Mouse (Mus musculus) CH12.LX (cell line): ENCODE measurements around the gene Pigk. TPM values are rescaled to one million over a fixed set of nuclear protein-coding genes. Genes with fewer than 3 reads are reported as not detected.

Source experiments
- DNase-seq: peaks from one replicate; pipeline ENCODE4 v3.0.0-alpha.2; 2013; ENCODE audit errors: extremely low read depth
- H3K27ac ChIP-seq: 2 replicates; pipeline ENCODE4 v1.5.1; 2012; ENCODE audit warnings: low read depth, mild to moderate bottlenecking, control low read depth, moderate library complexity; ENCODE audit not compliant: insufficient read depth
- H3K27me3 ChIP-seq: replicated peaks from 2 replicates; pipeline ENCODE3; 2012; ENCODE audit warnings: inconsistent platforms
- H3K36me3 ChIP-seq, 2 experiments: replicated peaks in 1 of 2; 2 replicates each; pipeline versions ENCODE3 to v1.6.1; 2012; ENCODE audit warnings: inconsistent platforms in 1 of 2, low read length in 1 of 2, mild to moderate bottlenecking in 1 of 2, mixed read lengths in 1 of 2, moderate library complexity in 1 of 2; ENCODE audit not compliant: control insufficient read depth in 1 of 2, insufficient read depth in 1 of 2
- H3K4me1 ChIP-seq, 2 experiments: 2 replicates each; pipeline ENCODE4 v1.6.1; 2012; ENCODE audit warnings: inconsistent platforms in 1 of 2, moderate library complexity in 1 of 2; ENCODE audit not compliant: insufficient read depth in 2 of 2, control insufficient read depth in 1 of 2
- H3K4me2 ChIP-seq: 2 replicates; pipeline ENCODE4 v1.6.1; 2012; ENCODE audit warnings: low read depth, mild to moderate bottlenecking, control low read depth; ENCODE audit not compliant: poor library complexity, insufficient read depth, severe bottlenecking
- H3K4me3 ChIP-seq, 3 experiments: fragments of 150-350 bp in 1 of 3; sonication (generic) in 1 of 3; replicated peaks in 1 of 3; 2 replicates each; pipeline versions ENCODE3 to v1.5.1; 2011 to 2012; ENCODE audit warnings: low read depth in 2 of 3, low read length in 2 of 3, mild to moderate bottlenecking in 2 of 3, moderate library complexity in 2 of 3, control low read depth in 1 of 3, improper control_type of control experiment in 1 of 3, inconsistent platforms in 1 of 3, mixed read lengths in 1 of 3; ENCODE audit not compliant: poor library complexity in 1 of 3
- H3K79me2 ChIP-seq: replicated peaks from 2 replicates; pipeline ENCODE4 v1.6.1; 2012; ENCODE audit warnings: mild to moderate bottlenecking, moderate library complexity; ENCODE audit not compliant: control insufficient read depth, poor library complexity, insufficient read depth, severe bottlenecking; ENCODE audit errors: extremely low read depth
- H3K9ac ChIP-seq: 2 replicates; pipeline ENCODE4 v1.6.1; 2012; ENCODE audit warnings: low read depth, mild to moderate bottlenecking, control low read depth, moderate library complexity; ENCODE audit not compliant: insufficient read depth
- H3K9me3 ChIP-seq: replicated peaks from 2 replicates; pipeline ENCODE3; 2012; ENCODE audit warnings: low read length, inconsistent platforms, mixed read lengths
- CTCF ChIP-seq, 2 experiments: IDR thresholded peaks in 1 of 2; conservative IDR thresholded peaks in 1 of 2; 2 replicates each; pipeline ENCODE4 v1.5.1; 2011 to 2012; ENCODE audit warnings: low read depth in 2 of 2, low read length in 2 of 2, improper control_type of control experiment in 1 of 2, inconsistent platforms in 1 of 2, mild to moderate bottlenecking in 1 of 2, moderate library complexity in 1 of 2
- HCFC1 ChIP-seq: IDR thresholded peaks from 2 replicates; pipeline ENCODE4 v1.6.1; 2012; ENCODE audit warnings: low read depth, mild to moderate bottlenecking, inconsistent platforms, low read length, improper control_type of control experiment
- MEF2A ChIP-seq: IDR thresholded peaks from 2 replicates; pipeline ENCODE4 v1.6.1; 2014; ENCODE audit warnings: low read depth, mild to moderate bottlenecking, inconsistent platforms, low read length, improper control_type of control experiment, borderline replicate concordance
- POLR2AphosphoS2 ChIP-seq: IDR thresholded peaks from 2 replicates; pipeline ENCODE4 v1.6.1; 2011; ENCODE audit warnings: low read depth, low read length, improper control_type of control experiment
- RCOR1 ChIP-seq: conservative IDR thresholded peaks from 2 replicates; pipeline ENCODE4 v1.6.1; 2012; ENCODE audit warnings: low read depth, mild to moderate bottlenecking, inconsistent platforms, low read length, improper control_type of control experiment
- SIN3A ChIP-seq: IDR thresholded peaks from 2 replicates; pipeline ENCODE4 v1.6.1; 2012; ENCODE audit warnings: low read length, improper control_type of control experiment, inconsistent platforms
- ZC3H11A ChIP-seq: IDR thresholded peaks from 2 replicates; pipeline ENCODE4 v1.6.1; 2012; ENCODE audit warnings: low read depth, mild to moderate bottlenecking, inconsistent platforms, low read length, improper control_type of control experiment
- ZKSCAN1 ChIP-seq: IDR thresholded peaks from 2 replicates; pipeline ENCODE4 v1.6.1; 2012; ENCODE audit warnings: low read depth, inconsistent platforms, low read length, improper control_type of control experiment, borderline replicate concordance
- ZMIZ1 ChIP-seq: IDR thresholded peaks from 2 replicates; pipeline ENCODE4 v1.6.1; 2012; ENCODE audit warnings: low read depth, mild to moderate bottlenecking, inconsistent platforms, low read length, improper control_type of control experiment
- dilution Hi-C: fragments of 300-500 bp; cut with MboI; formaldehyde crosslinking; loops from 2 replicates; pipeline ENCODE4 v1.14.3; 2020; ENCODE audit warnings: low sequenced_read_pairs; ENCODE audit not compliant: extremely low pct_unique_long_range_greater_than_20kb, extremely low pct_ligation_motif_present
- in situ Hi-C: fragments of 300-500 bp; cut with MboI; formaldehyde crosslinking; loops from 3 replicates; pipeline ENCODE4 v1.14.3; 2019; ENCODE audit warnings: low sequenced_read_pairs, low pct_ligation_motif_present, low pct_unique_long_range_greater_than_20kb, mixed read lengths
- polyA plus RNA-seq: library from polyadenylated mRNA; unstranded; fragments of >175 nt; gene quantifications from 2 replicates; pipeline ENCODE4 v1.2.1, GENCODE M21; 2012; ENCODE audit warnings: low read depth; ENCODE audit not compliant: insufficient read length
- total RNA-seq, 2 experiments: library from RNA; depleted of rRNA; stranded (reverse); fragments of 300-350 nt in 1 of 2; fragments of >200 nt in 1 of 2; gene quantifications; 2 replicates each; pipeline ENCODE4 v1.2.3; 2012 to 2014

The Pigk gene
- total and polyA plus RNA-seq, 3 experiments = 56.4 to 79.3 (median 67.5) TPM

DNA sequence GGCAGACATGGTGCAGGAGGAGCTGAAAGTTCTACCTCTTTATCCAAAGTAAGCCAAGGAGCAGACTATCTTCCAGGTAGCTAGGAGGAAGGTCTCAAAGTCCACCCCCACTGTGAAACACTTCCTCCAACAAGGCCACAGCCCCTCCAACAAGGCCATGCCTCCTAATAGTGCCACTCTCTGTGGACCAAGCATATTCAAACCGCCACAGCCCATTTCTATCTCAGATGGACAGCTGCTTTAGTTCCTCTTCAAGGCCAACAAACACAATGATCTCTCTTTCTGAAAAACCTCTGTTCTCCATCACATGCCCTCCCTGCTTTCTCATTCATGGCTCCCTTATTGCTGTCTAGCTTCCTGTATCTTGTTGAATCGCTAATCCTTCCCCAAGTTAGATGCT, 218.6 kb downstream of the Pigk start:
- peaks cover 0 to 3% of the 10 kb centered on the region in 2 experiments for H3K36me3 ChIP-seq
- in situ Hi-C loops = no loop called here
- DNase-seq = no peak
- TF ChIP-seq ZC3H11A = no peak
- no peak for TF ChIP-seq RCOR1
- no peak overlapping the region for H3K4me3 ChIP-seq
- dilution Hi-C loops = no loop called here
- no peak overlapping the region for H3K9ac ChIP-seq
- no peaks in the 10 kb centered on the region for H3K9me3 ChIP-seq
- H3K79me2 ChIP-seq = no peaks in the 10 kb centered on the region
- no peak overlapping the region for H3K4me2 ChIP-seq
- no peaks in the 10 kb centered on the region for H3K27me3 ChIP-seq
- peaks cover 18 to 48% of the 10 kb centered on the region in 2 experiments for H3K4me1 ChIP-seq
- H3K27ac ChIP-seq = no peak overlapping the region

DNA sequence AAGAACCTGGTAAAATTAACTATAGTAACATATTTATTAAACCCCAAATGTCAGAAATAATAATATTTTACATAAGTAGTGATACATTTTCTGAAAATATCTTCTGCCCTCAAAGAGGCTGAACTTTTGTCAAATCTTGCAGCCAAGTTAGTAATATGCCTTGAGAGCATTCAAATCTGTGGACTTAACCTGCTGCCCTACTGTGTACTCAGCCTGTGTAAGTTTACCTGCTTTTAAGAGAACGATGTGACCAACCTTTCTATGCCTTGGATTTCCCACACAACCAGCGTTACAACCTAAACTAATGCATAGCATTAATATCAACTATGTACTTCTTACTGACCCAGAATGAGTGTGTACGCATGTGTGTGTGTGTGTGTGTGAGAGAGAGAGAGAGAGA, 219.8 kb downstream of the Pigk start:
- Histone ChIP-seq H3K27me3 (no peaks in the 10 kb centered on the region), H3K27ac (no peak overlapping the region), H3K4me3 (no peak overlapping the region), H3K36me3 (peaks cover 0 to 3% of the 10 kb centered on the region in 2 experiments), H3K9me3 (no peaks in the 10 kb centered on the region), H3K79me2 (no peaks in the 10 kb centered on the region), H3K4me1 (peaks cover 16 to 36% of the 10 kb centered on the region in 2 experiments), H3K9ac (no peak overlapping the region), H3K4me2 (no peak overlapping the region)
- dilution Hi-C loops (no loop called here), in situ Hi-C loops (no loop called here)
- no peak for DNase-seq
- TF ChIP-seq MEF2A (no peak), HCFC1 (no peak), POLR2AphosphoS2 (no peak), ZMIZ1 (no peak), ZKSCAN1 (peak; percentile 61; the same call in 1 of the 2 replicates)

DNA sequence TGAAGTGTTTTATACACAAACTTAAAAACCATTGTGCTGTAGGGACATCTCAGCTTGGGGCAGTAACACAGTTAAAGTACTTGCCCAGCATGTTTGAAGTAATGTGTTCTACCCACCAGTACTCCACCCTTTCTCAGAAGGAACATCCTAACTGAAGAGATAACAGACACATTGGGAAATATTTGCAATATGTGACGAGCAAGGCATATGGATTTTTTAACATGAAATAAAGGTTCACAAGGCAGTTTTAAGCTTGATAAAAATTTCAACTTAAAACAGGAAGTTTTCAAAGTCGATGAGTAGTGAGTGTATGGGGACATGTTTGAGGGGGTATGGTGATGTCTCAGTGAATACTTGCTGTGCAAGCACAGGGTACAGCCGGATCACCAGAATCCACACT, 222.4 kb downstream of the Pigk start:
- in situ Hi-C loops (no loop called here), dilution Hi-C loops (no loop called here)
- no peak overlapping the region for H3K4me3 ChIP-seq
- 0 out of 2 replicates have a peak, but pooled peaks have one; percentile 27 for TF ChIP-seq SIN3A
- TF ChIP-seq CTCF (conservative IDR thresholded peaks at IDR 0.05 in 1 of 2, IDR thresholded peaks at IDR 0.05 in 1 of 2; ENCODE audit: low read depth in 2 of 2, low read length in 2 of 2) = no peak
- no peak overlapping the region for H3K9ac ChIP-seq
- H3K79me2 ChIP-seq = no peaks in the 10 kb centered on the region
- H3K36me3 ChIP-seq = peaks cover 0 to 2% of the 10 kb centered on the region in 2 experiments
- H3K27ac ChIP-seq = no peak overlapping the region
- H3K4me2 ChIP-seq = no peak overlapping the region
- no peaks in the 10 kb centered on the region for H3K9me3 ChIP-seq
- no peaks in the 10 kb centered on the region for H3K27me3 ChIP-seq
- no peak for DNase-seq
- H3K4me1 ChIP-seq = peaks cover 12 to 24% of the 10 kb centered on the region in 2 experiments
